Mouse (Mus musculus) embryo, embryonic 11.5 days (tissue): Measurements from ENCODE around the gene Mlph.

Source experiments
- DNase-seq: peaks from one replicate; pipeline ENCODE4 v3.0.0-alpha.2; 2012; ENCODE audit warnings: low read depth, low spot score

The Mlph gene

DNA sequence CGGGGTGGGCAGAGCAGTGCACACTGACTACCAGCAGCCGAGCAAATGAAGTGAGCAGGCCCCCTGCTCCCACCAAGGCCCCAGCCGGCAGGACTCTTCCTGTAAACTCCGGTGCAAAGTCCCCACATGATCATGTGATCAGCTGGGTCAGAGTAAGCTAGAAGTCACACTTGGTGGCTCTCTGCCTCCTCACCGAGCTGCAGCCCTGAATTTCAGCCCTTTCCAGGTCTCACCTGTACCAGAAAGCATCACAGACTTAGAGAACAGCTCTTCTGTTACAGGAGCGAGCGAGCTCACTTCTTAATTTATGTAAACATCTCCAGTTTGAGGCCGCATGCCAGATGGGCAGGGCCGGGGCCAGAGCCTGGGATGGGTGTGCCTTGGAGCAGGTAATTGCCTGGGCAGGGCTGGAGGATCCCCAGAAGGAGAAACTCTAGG is 54.5 kb downstream of the Mlph start, which contains the start of gene Rab17:
TSS of gene Rab17 (minus strand) at position 315 of the 438 bp plus-strand sequence.
- no peak for DNase-seq

GRCm38 (mm10) chr1:90969881-90970390 is 55.1 kb downstream of the Mlph start:
- no peak for DNase-seq

DNA sequence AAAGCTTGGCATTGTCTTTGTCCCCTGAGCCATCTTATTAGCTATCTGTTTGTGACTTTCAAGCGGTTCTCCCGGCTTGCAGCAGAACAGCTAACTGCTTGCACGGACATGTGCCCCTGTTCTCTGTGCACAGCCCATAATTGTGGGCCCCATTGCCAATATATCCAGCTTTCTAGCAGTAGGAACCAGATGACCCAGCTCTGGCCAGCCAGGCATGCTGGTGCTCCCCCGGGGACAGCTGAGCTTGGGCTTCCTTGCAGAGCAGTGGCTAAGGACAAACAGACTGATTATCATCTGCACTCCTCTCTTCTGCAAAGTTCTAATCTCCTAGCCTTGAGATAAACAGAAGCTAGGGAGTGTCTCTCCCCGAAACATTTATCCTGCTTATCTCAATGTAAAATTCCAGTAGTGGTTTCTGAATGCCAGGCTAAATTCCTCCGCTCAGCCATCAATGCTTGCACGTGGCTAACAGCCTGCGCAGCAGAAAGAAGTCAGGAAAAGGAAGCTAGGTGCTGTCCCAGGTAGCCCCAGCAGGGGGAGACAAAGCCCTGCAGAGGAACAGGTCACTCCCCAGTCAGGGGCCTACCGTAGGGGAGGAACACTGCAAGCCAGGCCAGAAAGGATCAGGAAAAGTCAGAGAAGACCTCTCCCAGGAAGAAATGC is 58.2 kb downstream of the Mlph start:
- DNase-seq = peak; percentile 85

DNA sequence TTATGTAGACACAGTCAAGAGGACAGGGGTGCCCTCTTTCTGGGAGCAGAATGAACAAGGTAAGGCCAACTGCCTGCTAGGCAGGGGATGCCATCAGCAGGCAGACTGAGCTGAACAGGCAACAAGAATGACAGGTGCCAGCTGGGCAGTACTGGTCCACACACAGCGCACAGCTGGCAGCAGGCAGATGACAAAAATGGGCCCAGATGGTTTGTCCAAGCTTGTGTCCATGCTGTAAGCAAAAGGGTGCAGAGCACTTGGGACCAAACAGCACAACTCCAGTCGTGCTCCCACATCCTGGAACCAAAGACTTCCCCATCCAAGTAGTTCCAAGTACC is 58.7 kb downstream of the Mlph start:
- no peak for DNase-seq

- DNase-seq = no peak
Measured at GRCm38 (mm10) chr1:90974906-90975649, 60.2 kb downstream of the Mlph start.

- DNase-seq = no peak
Measured at GRCm38 (mm10) chr1:90975960-90976359, 61.1 kb downstream of the Mlph start.

DNA sequence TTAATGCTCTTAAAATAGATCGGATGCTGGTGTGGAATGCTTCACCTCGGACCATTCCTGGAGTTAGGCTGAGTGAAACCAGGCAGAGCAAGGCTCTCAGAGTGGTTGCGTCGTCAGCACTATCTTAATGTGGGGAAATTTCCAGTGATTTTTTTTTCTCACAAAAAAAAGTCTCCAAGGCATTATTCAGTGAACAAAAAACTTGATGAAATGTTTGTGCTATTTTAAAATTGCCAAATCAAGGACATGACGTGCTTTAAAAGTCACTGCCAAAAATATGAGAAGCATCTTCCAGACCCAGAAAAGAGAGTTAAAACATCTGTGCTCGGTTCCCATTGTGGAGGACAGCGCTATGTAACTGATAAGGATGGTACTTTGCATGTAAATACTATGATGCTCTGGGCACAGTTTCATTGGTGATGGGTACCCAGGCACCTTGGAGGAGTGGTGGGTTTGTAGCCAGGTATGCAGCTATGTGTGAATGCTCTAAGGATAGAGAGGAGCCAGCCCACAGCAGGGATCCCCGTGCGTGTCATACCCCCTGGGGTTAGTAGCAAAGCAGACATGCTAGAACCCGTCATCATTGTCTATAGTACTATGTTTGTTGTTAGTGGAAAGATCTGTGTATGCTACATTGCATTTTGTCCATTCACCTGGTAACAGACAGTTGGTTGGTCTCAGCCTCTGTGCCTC is 65.9 kb downstream of the Mlph start:
- DNase-seq = no peak

DNA sequence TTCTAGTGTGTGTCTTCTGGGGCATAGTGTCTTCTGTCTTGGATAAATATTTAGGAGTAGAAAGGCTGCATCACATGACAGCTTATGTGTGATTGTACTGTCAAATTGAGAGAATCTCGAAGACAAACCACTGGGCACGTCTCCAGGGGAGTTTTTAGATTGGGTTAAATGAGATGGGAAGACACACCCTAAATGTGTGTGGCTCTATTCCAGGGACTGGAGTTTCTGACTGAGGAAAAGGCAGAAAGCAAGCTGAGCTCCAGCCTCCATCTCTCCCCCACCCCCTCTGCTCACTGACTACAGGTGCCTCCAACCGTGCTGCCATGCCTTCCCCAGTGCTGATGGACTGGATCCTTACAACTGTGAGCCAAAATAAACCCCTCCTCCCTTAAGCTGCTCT is 66.5 kb downstream of the Mlph start:
- DNase-seq = no peak

GRCm38 (mm10) chr1:90995916-90996315 is 81.0 kb downstream of the Mlph start:
- DNase-seq = no peak

DNA sequence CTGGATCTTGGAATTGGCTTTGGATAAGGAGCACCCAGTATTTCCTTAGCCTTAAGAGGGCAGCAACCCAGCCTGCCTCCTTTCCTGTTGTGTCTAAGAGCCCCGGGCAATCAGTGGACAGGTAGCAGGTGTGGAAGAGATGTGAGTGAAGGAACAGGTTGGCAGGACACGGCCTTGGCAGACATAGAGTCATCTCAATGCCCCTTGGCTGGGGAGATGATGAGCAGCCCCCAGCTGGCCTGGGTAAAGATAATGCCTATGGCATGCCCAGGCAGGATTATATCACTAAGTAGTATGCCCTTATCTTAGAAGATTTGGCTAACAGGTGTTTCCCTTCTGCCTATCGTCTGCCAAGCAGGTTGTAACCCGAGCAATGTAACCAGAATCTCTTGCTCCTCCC is 82.3 kb downstream of the Mlph start:
- DNase-seq = no peak

- DNase-seq = no peak
Measured at GRCm38 (mm10) chr1:90997641-90998040, 82.8 kb downstream of the Mlph start.

DNA sequence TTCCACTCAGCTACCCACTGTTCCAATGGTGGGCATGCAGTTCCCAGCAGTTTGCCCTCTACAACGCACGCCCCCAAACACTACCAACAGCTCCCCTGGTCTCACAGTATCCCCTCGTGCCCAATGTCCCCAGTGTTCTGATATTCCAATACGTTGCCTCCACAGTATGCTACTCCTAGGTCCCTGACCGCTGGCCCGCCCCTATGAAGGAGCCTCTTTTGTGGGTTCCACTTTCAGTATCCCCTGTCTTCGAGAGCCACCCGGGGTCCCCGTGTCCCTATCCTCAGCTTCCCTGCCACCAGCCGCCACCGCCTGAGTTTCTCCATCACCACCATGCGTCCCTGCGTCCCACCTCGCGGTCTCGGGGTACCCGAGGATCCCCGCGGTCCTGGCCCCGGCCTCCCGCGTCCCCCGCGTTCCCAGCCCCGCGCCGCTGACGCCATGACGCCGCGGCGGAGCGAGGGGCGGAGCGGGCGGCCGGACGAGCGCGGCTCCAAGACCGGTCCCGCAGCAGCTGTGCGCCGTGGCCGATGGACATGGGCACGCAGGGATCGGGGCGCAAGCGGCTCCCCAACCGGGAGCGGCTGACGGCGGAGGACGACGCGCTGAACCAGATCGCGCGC is 83.5 kb downstream of the Mlph start, which contains the start of gene Lrrfip1:
TSS of gene Lrrfip1 (plus strand) at position 470 of the 623 bp plus-strand sequence.
- DNase-seq = peak; percentile 32

GRCm38 (mm10) chr1:90998891-90999611 is 84.2 kb downstream of the Mlph start:
- no peak for DNase-seq

DNA sequence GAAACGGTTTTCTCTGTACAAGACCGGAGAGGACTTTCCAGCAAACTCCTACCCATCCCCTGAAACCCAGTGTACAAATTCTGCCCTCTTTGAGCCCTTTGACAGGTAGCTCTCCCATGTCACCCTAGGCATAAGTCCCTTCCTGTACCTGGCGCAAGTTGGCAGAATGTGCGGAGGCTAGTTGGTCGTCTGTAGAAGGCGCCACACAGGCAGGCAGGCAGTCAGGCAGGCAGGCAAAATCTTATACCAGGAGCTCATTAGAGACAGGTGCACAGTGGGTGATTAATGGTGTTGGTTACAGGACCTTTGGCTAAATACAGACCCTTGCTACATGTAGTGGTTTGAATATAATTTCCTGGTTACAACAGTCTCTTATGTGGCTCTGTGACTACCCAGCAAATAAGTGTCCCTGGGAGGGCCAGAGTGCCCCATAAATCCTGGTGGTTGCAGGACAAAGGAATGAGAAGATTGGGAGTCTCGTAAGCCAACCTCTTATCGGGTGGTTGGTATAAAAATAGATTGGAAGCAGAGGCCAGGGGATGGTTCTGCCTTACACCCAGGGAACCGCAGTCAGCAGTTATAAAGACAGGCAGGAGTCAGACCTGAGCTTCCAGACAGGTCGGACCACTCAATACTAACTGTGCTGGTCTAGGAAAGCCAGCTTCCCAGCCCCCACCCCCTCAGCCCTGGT is 85.2 kb downstream of the Mlph start:
- DNase-seq = no peak
